Mouse (Mus musculus) forebrain, embryonic 16.5 days (tissue): ENCODE results near the gene Efnb3. TPM values are rescaled to one million over a fixed set of nuclear protein-coding genes. Genes with fewer than 3 reads are reported as not detected.

Source experiments
- ATAC-seq: fragments of 200-750 bp; cut with Nextera tagmentation; 2 replicates; pipeline ENCODE4 v1.8.0; 2017; ENCODE audit warnings: mild to moderate bottlenecking, moderate library complexity
- H3K27ac ChIP-seq: fragments of 300-500 bp; sonication (generic); 2 replicates; pipeline ENCODE4 v1.5.1; 2014; ENCODE audit warnings: low read length, control low read depth
- H3K27me3 ChIP-seq: fragments of 300-500 bp; sonication (generic); replicated peaks from 2 replicates; pipeline ENCODE4 v1.6.1; 2014; ENCODE audit warnings: low read length; ENCODE audit not compliant: control insufficient read depth, insufficient read depth
- H3K36me3 ChIP-seq: fragments of 300-500 bp; sonication (generic); 2 replicates; pipeline ENCODE4 v1.6.1; 2014; ENCODE audit not compliant: control insufficient read depth, insufficient read depth
- H3K4me1 ChIP-seq: fragments of 300-500 bp; sonication (generic); replicated peaks from 2 replicates; pipeline ENCODE4 v1.6.1; 2014; ENCODE audit warnings: low read length; ENCODE audit not compliant: control insufficient read depth, insufficient read depth
- H3K4me2 ChIP-seq: fragments of 300-500 bp; sonication (generic); 2 replicates; pipeline ENCODE4 v1.6.1; 2014; ENCODE audit warnings: mild to moderate bottlenecking, low read length, control low read depth
- H3K4me3 ChIP-seq: fragments of 300-500 bp; sonication (generic); replicated peaks from 2 replicates; pipeline ENCODE4 v1.5.1; 2014; ENCODE audit warnings: mild to moderate bottlenecking, low read length, control low read depth
- H3K9ac ChIP-seq: fragments of 300-500 bp; sonication (generic); replicated peaks from 2 replicates; pipeline ENCODE4 v1.6.1; 2014; ENCODE audit warnings: low read depth, low read length, control low read depth
- H3K9me3 ChIP-seq: fragments of 300-500 bp; sonication (generic); 2 replicates; pipeline ENCODE4 v1.6.1; 2016; ENCODE audit warnings: low read length; ENCODE audit not compliant: control insufficient read depth
- WGBS: fragments of 180-500 bp; shearing (Covaris S2); extraction: QIAGEN DNeasy Blood & Tissue Kit; methylation state at CpG from one replicate; pipeline ENCODE4 v1.1.7; 2014; 5-methylcytosine and 5-hydroxymethylcytosine counted together
- polyA plus RNA-seq: library from polyadenylated mRNA; unstranded; fragments of >200 nt; fragmentation: Nextera tagmentation; extraction: Ambion mirVana; gene quantifications from 2 replicates; pipeline ENCODE4 v1.2.1, GENCODE M21; 2015

Efnb3 gene
- polyA plus RNA-seq, 1 experiment from 2014 or later: 123 TPM

DNA sequence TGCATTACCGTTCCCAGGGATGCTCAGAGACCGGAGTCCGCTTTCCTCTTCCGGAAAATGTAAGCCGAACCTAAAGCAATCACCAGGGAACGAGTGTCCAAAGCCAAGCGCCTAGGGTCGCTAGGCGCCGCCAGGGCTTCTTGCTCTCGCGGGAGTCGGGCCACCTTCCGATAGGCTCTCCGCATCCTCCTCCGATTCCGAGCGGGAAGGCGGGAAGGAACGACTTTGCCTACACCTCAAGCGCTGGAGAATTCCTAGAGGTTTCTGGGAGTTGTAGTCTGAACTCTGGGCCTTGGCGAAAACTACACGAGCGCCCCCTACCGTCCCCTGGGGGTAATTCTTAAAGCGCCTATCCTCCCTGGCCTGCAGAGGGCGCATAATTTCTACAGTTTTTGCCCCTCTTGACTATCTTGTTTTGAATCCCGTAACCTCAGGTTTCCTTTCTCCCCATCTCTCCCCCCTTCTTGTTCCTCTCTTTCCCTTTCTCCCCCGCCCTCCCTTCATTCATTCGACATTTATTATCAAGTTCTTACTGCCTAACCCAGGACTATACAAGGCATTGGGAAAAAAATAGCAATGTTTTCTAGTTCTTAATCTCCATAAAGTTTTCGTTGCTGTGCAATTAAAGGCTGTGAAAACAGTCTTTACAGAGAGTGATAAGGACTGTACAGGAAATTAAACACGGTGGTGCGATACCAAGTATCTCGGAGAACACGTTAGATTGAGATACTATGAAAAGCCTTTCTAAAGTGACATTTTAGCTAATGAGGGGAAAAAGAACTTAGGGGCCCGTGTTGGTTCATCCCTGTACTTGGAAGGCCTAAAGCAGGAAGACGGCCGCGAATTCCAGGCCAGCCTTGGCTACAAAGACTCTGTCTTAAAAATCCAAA lies 19.4 kb upstream of the Efnb3 start:
- Histone ChIP-seq H3K27me3 (no peaks in the 10 kb centered on the region), H3K9ac (peak overlapping the region; percentile 81), H3K4me3 (peak overlapping the region; percentile 81), H3K4me1 (peaks cover 36% of the 10 kb centered on the region), H3K36me3 (no peaks in the 10 kb centered on the region), H3K9me3 (no peaks in the 10 kb centered on the region), H3K4me2 (peak overlapping the region; percentile 88), H3K27ac (peak overlapping the region; percentile 94)
- WGBS: 1% methylated on average over 39 of the region's 39 CpGs
- ATAC-seq: peak; percentile 91

DNA sequence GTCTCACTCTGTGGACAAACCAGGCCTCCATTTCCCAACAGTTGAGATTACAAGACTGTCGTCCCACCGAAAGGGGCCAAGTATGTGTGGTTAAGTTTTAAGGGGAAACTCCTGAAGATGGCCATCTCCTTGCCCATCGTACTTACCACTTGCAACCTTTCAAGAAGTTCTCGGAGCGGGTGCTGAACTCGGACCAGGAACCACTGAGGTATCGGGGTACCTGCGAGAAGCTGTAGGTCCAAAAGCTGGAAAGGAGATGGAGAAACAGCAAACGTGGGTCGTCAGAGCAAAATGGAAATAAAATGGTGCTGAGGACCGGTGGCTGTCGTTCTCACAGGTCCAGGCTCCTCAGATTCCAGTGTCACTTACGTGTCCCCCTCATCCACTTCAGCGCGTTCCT lies 18.3 kb upstream of the Efnb3 start:
- no peaks in the 10 kb centered on the region for H3K36me3 ChIP-seq
- 11% methylated on average over 15 of the region's 15 CpGs for WGBS
- peaks cover 36% of the 10 kb centered on the region for H3K4me1 ChIP-seq
- no peaks in the 10 kb centered on the region for H3K27me3 ChIP-seq
- peak overlapping the region; percentile 88 for H3K4me2 ChIP-seq
- no peaks in the 10 kb centered on the region for H3K9me3 ChIP-seq
- peak overlapping the region; percentile 81 for H3K9ac ChIP-seq
- ATAC-seq: no peak
- no peak overlapping the region for H3K27ac ChIP-seq
- peak overlapping the region; percentile 81 for H3K4me3 ChIP-seq

DNA sequence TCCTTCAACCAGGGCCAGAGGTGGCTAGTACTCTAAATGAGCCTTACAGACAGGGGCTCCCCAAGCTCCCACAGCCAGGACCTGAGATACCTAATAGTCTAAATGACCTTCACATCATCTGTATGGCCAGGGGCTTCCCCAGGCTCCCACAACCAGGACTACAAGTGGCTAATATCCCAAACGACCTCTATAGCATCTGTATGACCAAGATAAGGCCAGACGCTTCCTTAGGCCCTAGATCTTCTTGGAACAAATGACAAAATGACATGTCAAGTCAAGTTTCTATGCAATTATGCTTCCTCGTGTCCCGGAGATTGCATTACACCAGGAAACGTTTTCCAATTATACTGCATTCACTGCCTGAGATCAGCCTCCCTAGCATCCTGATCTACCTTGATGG lies 16.3 kb upstream of the Efnb3 start:
- H3K36me3 ChIP-seq: no peaks in the 10 kb centered on the region

DNA sequence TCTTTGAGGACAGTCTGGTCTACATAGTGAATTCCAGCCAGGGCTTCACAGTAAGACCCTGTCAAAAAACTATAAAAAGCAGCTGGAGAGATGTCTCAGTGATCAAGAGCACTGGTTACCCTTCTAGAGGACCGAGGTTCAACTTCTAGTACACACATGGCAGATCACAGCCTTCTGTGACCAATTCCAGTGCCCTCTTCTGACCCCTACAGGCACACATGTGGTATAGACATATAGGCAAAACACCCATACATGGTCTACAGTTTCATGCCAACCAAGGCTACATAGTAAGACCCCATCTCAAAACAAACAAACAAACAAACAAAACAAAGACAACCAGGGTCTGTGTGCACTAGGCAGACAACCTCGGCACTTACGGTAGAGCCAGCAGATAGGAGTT lies 15.2 kb upstream of the Efnb3 start:
- peaks cover 27% of the 10 kb centered on the region for H3K4me1 ChIP-seq
- no peak overlapping the region for H3K4me3 ChIP-seq
- WGBS: 64% methylated on average over 3 of the region's 3 CpGs
- no peak for ATAC-seq
- no peak overlapping the region for H3K9ac ChIP-seq
- no peak overlapping the region for H3K4me2 ChIP-seq
- H3K27ac ChIP-seq: no peak overlapping the region
- H3K36me3 ChIP-seq: 0 out of 2 replicates have a peak, but pooled peaks cover 4% of the 10 kb centered on the region
- H3K9me3 ChIP-seq: no peaks in the 10 kb centered on the region
- H3K27me3 ChIP-seq: no peaks in the 10 kb centered on the region

More for the DNA sequence above, 16.3 kb upstream of the Efnb3 start:
- Histone ChIP-seq H3K27ac (no peak overlapping the region), H3K9me3 (no peaks in the 10 kb centered on the region), H3K4me1 (peaks cover 27% of the 10 kb centered on the region), H3K27me3 (no peaks in the 10 kb centered on the region), H3K4me2 (no peak overlapping the region), H3K9ac (no peak overlapping the region), H3K4me3 (no peak overlapping the region)
- ATAC-seq: no peak
- 74% methylated on average over 5 of the region's 5 CpGs for WGBS

DNA sequence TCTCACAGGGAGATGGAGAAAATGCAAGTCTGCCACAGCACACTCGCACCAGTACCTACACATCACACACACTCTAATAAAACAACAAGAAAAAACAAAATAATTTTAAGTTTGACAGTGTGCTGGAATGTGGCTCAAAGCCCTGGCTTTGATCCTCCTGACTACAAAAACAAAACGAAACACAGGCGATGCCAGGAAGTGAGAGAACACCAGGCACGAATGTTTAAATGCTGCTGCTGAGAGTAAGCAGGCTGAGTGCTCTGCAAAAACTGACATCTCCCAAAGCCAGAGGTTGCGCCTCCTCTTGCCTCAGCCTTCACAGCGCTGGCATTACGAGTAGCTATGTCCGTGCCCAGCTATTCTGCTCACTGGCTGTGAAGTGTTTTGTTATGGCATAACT lies 5.1 kb upstream of the Efnb3 start:
- Histone ChIP-seq H3K27me3 (no peaks in the 10 kb centered on the region), H3K4me1 (peaks cover 15% of the 10 kb centered on the region), H3K4me3 (no peak overlapping the region), H3K9ac (no peak overlapping the region), H3K4me2 (no peak overlapping the region), H3K27ac (no peak overlapping the region), H3K9me3 (no peaks in the 10 kb centered on the region), H3K36me3 (peaks cover 2% of the 10 kb centered on the region; the same call in 1 of the 2 replicates)
- no peak for ATAC-seq
- WGBS: 84% methylated on average over 8 of the region's 8 CpGs

DNA sequence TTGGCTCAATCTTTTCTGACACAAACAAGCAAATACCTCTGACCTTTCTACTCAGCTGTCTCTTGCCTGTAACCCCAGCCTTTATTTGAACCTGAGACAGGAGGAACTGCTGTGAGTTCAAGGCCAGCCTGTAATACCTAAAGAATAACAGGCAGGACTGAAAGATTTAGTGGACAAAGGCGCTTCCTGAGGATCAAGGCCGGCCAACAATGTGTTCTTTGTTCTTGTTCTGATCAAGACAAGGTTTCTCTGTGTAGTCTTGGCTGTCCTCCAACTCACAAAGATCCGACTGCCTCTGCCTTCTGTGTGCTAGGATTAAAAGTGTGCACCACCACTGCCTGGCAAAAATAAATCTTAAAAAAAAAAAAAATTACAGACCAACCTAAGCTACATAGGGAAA lies 4.4 kb upstream of the Efnb3 start:
- H3K27ac ChIP-seq: no peak overlapping the region
- no peak for ATAC-seq
- H3K36me3 ChIP-seq: peaks cover 2% of the 10 kb centered on the region; the same call in 1 of the 2 replicates

DNA sequence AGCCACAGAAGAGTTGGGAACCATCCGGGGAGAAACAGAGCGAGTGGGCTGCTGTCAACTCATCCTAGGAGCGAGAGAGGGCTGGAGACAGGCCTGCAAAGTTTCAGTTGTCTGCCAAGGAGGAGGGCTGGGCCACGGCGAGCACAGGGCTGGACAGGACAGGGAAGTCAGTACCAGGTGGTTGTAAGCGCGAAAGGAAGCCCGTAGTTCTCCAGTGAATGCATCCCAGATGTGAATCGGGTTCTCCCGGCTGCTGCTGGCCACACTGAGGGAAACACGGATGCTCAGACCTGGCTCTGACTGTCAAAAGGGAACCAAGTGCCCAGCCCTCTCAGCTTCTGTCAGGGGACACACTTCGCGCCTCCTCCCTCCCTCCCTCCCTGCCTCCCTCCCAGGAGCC lies 3.4 kb upstream of the Efnb3 start:
- H3K27me3 ChIP-seq: no peaks in the 10 kb centered on the region
- no peaks in the 10 kb centered on the region for H3K9me3 ChIP-seq
- peaks cover 28% of the 10 kb centered on the region for H3K4me1 ChIP-seq
- H3K4me3 ChIP-seq: no peak overlapping the region
- no peak overlapping the region for H3K27ac ChIP-seq
- ATAC-seq: no peak
- H3K9ac ChIP-seq: no peak overlapping the region
- peaks cover 2% of the 10 kb centered on the region; the same call in 1 of the 2 replicates for H3K36me3 ChIP-seq
- WGBS: 92% methylated on average over 13 of the region's 13 CpGs
- H3K4me2 ChIP-seq: no peak overlapping the region

More for the DNA sequence above, 4.4 kb upstream of the Efnb3 start:
- 38% methylated on average over 3 of the region's 3 CpGs for WGBS
- no peak overlapping the region for H3K4me3 ChIP-seq
- H3K4me1 ChIP-seq: peaks cover 18% of the 10 kb centered on the region
- H3K9ac ChIP-seq: no peak overlapping the region
- H3K27me3 ChIP-seq: no peaks in the 10 kb centered on the region
- H3K4me2 ChIP-seq: no peak overlapping the region
- H3K9me3 ChIP-seq: no peaks in the 10 kb centered on the region

DNA sequence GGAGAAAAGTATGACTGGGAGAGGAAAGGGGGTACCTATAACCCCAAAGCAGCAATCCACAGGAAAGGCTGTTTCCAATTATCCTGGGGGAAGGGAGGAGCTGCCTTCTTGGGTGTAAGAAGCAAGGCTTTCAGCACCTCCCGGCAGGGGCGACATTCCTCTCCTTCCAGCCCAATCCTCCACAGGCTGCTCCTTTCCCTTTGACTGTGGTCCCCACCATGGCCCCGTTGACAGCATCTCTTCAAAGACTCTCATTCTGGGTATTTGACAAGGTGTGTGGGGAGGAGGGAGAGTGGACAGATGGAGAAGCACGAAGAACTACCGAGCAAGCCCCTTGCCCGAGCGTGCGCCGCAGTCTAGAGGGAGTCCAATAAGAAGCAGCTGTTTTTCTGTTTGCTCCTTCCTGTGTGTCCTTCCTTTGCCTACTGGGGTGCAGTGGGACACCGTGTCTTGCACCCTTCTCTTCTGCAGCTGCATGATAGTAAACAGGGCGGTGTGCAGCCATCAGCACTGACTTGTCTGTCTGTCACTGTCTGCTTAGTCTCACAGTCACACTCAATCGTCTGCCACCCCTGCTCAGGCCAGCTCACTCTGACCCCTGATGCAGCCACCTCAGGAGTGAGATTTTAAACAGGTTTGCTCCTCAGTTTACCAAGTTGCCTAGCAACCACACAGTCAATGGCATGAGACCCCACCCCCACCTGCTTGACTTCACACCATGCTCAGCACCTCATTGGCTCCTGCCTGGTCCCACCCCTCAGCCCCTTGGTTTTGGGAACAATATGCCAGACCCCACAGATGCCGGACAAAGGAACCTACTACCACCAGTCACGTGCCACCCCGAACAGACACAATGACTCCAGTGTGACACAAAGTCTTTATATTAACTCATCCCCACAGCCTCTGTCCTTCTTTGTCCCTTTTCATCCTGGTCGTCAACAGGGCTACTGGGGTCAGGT lies 1.2 kb upstream of the Efnb3 start:
- Histone ChIP-seq H3K4me1 (peaks cover 50% of the 10 kb centered on the region), H3K4me2 (peak overlapping the region; percentile 93), H3K4me3 (peak overlapping the region; percentile 78), H3K36me3 (no peaks in the 10 kb centered on the region), H3K27me3 (no peaks in the 10 kb centered on the region), H3K27ac (peak overlapping the region; percentile 54), H3K9ac (peak overlapping the region; percentile 36; the same call in 1 of the 2 replicates), H3K9me3 (no peaks in the 10 kb centered on the region)
- 20% methylated on average over 16 of the region's 16 CpGs for WGBS
- peak; percentile 36 for ATAC-seq

DNA sequence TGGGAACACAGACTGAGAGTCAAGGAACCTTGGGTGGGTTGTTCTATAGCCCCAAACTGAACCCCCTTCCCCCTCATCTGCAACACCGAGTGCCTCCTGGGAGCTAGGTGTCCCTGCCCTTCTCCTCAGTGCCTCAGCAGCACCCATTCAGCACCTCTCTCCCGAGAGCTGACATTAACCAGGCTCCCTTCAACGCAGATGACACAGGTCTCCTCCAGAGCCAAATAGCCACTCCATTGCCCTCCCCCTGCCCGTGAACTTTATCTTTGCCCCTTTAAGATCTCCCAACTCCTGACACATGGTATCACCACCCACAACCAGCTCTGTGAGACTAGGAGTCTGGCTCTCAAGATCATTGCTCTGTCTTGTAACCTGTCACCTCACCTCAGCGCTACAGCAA lies 822 bp downstream of the Efnb3 start:
- Histone ChIP-seq H3K9me3 (no peaks in the 10 kb centered on the region), H3K4me3 (peak overlapping the region; percentile 78), H3K4me1 (peaks cover 56% of the 10 kb centered on the region), H3K36me3 (0 out of 2 replicates have a peak, but pooled peaks cover under 1% of the 10 kb centered on the region), H3K27me3 (no peaks in the 10 kb centered on the region), H3K27ac (peak overlapping the region; percentile 75; the same call in 1 of the 2 replicates), H3K4me2 (peak overlapping the region; percentile 93), H3K9ac (peak overlapping the region; percentile 93)
- WGBS: 19% methylated on average over 5 of the region's 5 CpGs
- ATAC-seq: no peak
